Mouse (Mus musculus): ENCODE results near the gene Prps1l1.

Prps1l1 gene

GRCm38 (mm10) chr12:34984461-34984860, at the start of gene Prps1l1:
TSS of gene Prps1l1 (plus strand) at chr12:34984761.
- no peak for DNase-seq (ENCODE audit: low spot score in 2 of 2)

DNA sequence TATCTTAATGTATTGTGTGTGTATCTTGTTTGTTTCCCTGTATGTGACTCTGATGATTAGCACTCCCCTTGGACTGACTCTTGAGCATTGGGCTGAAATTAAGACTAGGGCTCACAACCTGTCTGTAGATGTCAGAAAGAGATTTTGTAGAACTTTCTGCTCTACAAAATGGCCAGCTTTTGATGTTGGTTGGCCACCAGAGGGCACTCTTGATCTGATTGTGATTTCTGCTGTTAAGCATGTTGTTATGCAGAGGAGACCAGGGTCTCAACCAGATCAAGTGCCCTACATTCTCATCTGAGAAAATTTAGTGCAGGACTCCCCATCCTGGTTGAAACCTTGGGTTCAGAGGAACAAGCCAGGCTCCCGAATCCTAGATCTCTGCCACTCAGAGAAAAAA, 46.6 kb upstream of the Prps1l1 start:
- no peak for DNase-seq (ENCODE audit: low spot score in 2 of 2)

DNA sequence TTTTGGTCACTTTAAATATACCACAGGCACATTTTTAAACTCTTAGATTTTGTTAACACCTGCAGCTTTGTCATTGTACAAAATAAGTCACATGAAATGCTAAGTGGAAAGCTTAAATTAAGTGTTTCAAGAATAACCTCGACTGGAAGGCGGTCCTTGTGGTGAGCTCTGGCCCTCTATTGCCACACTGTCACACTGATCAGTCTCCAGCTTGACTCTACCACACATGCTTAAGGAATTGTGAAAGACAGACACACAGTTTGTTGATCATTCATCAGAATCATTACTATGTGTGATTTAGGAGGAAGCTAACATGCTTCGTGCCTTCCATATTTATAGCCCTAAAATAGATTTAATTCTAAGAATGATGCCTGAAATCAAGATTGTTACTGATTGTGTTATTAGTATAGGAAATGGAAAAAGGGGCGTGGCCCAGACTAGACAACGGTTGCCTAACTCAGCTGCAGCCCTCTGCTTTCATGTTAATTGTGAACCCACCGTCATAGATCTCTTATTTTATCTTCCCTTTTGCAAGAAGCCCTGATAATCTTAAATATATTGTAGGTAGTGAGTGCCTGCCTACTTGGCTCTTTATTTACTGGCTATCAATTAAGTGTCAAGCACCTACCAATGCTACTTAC, 35.4 kb upstream of the Prps1l1 start:
- DNase-seq (ENCODE audit: low spot score in 2 of 2) = no peak

DNA sequence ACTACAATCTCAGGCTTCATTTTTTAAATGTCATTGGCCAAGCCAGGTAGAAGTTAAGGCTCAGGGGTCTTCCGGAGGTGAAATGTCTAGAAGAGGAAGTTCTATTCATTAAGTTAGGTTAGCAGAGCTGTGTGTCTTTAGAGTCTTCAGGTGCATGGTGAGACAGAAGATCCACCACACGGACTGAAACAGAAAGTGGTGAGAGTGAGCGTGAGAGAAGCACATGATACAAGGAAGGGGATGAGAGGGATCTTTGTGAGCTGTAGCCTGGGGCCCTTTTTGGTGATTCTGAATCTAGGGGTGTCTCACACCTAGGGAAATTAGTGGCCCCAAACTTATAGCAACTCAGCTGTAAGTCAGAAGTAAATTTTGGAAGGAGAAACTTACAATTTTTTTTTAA, 8.6 kb upstream of the Prps1l1 start:
- DNase-seq (ENCODE audit: low spot score in 2 of 2) = no peak

- DNase-seq (ENCODE audit: low spot score in 2 of 2) = peak in 1 of 2 experiments; percentile 16
Measured at GRCm38 (mm10) chr12:34985865-34986264, 1.3 kb downstream of the Prps1l1 start.

DNA sequence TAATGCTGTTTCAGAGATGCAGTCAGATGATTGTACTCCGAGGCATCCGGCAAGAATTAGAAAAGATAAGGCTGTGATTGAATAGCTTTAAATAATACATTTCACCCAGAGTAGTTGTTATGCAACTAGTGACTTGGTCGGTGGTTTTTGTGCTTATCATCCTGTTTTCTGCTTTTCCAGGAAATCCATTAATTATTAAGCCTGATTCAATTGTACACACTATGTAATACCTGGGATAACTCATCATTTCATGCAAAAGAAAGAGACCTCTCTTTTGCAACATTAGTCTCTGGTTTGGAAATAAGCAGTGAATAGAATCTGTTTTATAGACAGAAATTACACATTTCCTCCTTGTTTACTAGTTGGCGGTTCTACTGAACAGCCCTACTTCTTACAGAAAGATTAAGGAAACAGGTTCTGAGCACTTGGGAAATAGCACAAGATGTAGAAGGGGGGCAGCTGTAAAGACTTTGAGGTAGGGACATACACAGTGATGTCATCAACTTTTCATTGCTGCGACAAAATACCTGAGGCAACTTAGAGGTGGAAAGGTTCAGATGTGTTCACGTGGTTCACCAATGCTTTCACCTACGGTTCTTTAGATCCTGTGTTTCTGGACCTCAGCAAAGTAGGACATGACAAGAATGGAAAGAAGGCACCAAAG, 5.1 kb downstream of the Prps1l1 start:
- no peak for DNase-seq (ENCODE audit: low spot score in 2 of 2)

DNA sequence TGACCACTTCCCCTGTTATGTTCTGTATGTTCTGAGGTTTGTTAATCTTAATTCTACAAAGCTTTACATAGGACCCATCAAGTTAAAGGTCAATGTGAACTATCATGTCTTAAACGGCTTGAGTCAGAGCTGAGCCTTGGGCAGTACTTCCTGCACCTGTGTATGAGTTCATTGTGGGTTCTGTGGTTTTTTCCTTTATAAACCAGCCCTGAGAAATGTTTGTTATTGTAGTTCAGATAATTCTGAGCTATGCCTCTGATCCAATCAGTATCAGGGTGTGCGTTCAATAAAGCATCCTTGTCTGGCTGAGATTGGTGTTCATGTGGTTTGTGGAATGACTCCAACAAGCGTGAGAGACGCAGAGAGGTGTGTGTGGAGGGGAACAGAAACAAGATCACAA, 5.8 kb downstream of the Prps1l1 start:
- no peak for DNase-seq (ENCODE audit: low spot score in 2 of 2)

DNA sequence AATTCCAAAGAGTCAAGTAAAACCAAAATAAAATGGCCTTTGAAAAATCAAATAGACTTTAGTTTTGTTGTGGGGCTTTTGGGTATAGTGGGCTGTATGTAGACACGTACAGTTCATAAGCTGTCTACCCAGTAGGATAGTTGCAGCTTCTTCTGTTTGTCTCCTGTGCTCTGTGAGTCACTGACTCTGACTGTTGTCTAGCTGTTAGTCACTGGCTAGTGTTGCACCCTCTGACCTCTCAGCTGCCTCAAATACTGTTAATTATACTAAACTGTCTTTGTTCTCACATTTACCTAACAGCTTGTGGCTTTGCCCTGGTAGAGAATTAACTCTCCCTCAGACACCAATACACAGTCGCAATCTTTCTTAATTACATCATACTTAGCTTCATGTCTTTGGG, 7.3 kb downstream of the Prps1l1 start:
- no peak for DNase-seq (ENCODE audit: low spot score in 2 of 2)

DNA sequence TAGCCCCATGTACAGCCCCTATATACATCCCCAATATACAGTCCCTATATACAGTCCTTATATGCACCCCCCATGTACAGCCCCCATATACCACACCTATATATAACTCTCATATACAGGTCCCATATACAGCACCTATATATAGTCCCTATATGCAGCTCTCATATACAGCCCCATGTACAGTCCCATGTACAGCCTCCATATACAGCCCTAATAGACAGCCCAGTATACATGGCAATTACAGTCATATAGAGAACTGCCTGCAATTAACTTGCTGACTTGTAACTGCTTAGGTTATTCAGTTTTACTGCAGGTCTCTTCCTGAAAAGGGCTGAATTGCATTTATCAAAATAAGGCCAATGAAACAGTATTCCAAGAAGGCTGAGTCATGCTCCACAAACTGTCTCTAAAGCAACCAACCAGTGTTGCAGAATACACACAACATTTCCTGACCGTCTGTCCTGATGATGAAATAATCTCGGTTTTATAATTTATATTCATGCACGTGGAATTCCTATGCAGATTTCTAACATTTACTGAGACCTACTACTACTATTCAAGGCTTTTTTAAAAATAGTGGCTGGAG, 13.1 kb downstream of the Prps1l1 start:
- DNase-seq (ENCODE audit: low spot score in 2 of 2) = no peak

DNA sequence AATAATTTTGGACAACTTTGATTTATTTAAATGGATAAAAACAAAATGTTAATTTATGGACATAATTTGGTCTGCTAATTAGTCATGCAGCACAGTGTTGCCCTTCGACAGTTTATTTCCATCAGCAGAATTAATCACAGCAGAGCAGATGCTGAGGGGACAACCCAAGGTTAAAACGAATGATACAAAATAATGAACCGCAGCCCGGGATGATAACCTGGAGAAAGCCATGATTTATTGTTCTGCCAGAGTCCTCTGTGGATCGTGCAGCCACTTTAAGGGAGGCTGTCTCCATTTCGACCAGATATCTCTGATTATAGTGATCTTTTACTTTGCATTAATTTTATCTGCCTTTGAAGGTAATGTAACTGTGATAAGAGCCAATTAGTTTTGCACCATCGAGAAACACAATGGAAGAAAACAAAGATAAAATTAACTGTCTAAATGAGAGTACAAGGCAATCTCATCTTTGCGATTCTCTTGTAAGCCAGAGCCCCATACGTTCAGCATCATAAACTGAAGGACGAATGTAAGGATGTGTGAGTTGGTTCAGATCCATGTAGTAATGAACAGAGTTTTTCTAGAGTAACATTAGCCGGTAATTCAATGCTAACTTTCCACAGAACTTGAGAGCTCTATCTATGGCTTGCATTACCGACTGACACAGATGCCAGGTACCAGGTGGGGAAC, 14.4 kb downstream of the Prps1l1 start:
- no peak for DNase-seq (ENCODE audit: low spot score in 2 of 2)

- no peak for DNase-seq (ENCODE audit: low spot score in 2 of 2)
Measured at GRCm38 (mm10) chr12:35000323-35000722, 15.8 kb downstream of the Prps1l1 start.

GRCm38 (mm10) chr12:35005748-35006147, 21.2 kb downstream of the Prps1l1 start:
- no peak for DNase-seq (ENCODE audit: low spot score in 2 of 2)

- DNase-seq (ENCODE audit: low spot score in 2 of 2) = no peak
Measured at GRCm38 (mm10) chr12:35007851-35008250, 23.3 kb downstream of the Prps1l1 start.

GRCm38 (mm10) chr12:35008340-35009137, 24.0 kb downstream of the Prps1l1 start:
- no peak for DNase-seq (ENCODE audit: low spot score in 2 of 2)

GRCm38 (mm10) chr12:35011462-35011861, 26.9 kb downstream of the Prps1l1 start:
- no peak for DNase-seq (ENCODE audit: low spot score in 2 of 2)

- DNase-seq (ENCODE audit: low spot score in 2 of 2) = no peak
Measured at GRCm38 (mm10) chr12:35013950-35014349, 29.4 kb downstream of the Prps1l1 start.

DNA sequence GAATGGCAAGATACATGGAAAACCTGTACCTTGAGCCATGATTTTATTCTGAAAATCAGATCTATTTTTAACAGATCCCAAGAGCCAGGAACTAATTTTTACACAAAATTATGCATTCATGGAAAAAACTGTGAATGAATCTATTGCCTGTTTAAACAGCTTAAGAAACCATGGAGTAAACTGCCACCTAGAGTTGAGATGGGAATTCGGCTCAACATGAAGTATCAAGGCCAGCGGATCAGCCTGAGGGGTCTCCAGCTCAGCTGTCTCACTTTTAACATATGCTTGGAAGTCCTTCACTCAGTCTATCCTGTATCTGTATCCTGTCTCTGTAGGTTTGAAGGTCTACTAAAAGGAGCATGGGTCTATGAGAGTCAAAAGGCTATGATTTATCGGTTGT, 31.5 kb downstream of the Prps1l1 start:
- DNase-seq (ENCODE audit: low spot score in 2 of 2) = no peak

- no peak for DNase-seq (ENCODE audit: low spot score in 2 of 2)
Measured at GRCm38 (mm10) chr12:35016481-35017250, 32.1 kb downstream of the Prps1l1 start.

- DNase-seq (ENCODE audit: low spot score in 2 of 2) = no peak
Measured at GRCm38 (mm10) chr12:35018679-35019237, 34.2 kb downstream of the Prps1l1 start.

DNA sequence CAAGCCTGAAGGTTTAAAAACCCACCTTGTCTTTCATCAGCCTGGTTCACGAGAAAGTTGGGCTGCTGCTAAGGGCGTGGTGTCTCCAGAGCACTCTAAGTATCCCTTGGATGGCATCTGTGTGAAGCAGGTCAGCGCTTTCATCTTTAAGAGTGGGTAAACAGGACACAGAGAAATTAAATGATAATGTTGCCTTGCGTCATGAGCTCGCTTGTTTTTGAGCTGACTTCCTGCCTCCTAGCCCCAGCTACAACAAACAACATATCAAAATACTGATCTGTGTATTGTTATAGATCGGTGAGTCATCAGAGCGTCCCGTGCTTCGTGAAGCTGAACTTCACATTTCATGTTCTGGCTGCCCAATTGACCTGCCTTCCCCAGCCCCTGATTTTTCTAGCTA, 36.7 kb downstream of the Prps1l1 start:
- no peak for DNase-seq (ENCODE audit: low spot score in 2 of 2)

DNA sequence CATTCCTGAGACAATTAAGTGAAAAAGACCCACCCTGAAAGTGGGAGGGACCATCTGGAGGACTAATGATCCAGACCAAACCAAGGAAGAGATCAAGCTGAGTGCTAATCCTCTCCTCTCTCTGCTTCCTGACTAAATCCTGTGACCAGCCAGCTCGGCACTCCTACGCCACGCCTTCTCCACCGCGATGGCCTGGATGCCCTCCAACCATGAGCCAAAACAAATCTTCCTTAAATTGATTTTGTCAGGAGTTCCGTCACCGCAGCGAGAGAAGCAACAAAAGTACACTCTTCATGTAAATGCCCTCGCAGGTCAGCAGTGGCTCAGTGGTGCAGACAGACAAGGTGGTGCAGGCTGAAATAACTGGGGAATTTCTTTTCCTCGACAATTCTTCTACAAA, 37.5 kb downstream of the Prps1l1 start:
- no peak for DNase-seq (ENCODE audit: low spot score in 2 of 2)

All from spleen, postnatal 4 days (tissue).